Mouse (Mus musculus): Measurements from ENCODE around the gene Hmcn2. TPM values are rescaled to one million over a fixed set of nuclear protein-coding genes. Genes with fewer than 3 reads are reported as not detected.

Gene Hmcn2
- polyA plus RNA-seq, 1 experiment: 16.8 TPM

DNA sequence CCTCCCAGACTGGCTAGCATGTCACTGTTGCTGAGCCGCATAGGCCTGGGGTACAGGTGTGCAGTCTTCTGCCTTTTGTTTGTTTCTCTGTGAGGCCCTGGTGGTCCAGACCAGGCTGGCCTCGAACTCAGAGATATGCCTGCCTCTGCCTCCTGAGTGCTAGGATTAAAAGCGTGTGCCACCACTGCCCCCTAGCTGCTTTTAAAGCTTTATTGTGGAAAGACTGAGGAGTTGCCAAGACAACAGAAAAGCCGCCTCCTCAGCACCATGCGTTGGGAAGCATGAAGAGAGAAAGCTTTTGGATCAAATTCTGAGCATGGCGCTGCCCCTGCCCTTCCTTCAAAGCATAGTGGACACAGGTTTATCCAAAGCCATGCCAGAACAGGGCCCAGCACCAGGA, 194.6 kb downstream of the Hmcn2 start:
- DNase-seq: no peak
- no peaks in the 10 kb centered on the region for H3K4me1 ChIP-seq (ENCODE audit: control insufficient read depth, insufficient read depth, low read length)
- no peak overlapping the region for H3K4me3 ChIP-seq (replicated peaks; ENCODE audit: extremely low read depth, low read depth, low read length)
- TF ChIP-seq CTCF (IDR thresholded peaks at IDR 0.05; ENCODE audit: insufficient read depth, low read length): no peak
- TF ChIP-seq POLR2A (IDR thresholded peaks at IDR 0.05; ENCODE audit: borderline replicate concordance, extremely low read depth, low read depth, low read length): no peak
- WGBS: 92% methylated on average over 6 of the region's 6 CpGs

Other genes starting within 250 kb of the Hmcn2 start
- gene Fnbp1, start 172.4 kb upstream of the Hmcn2 start, polyA plus RNA-seq (2012; rRNA removed): 39.9 and 47.4 TPM in 2 replicates
- gene Gpr107, start 162.1 kb upstream of the Hmcn2 start, polyA plus RNA-seq (2012; rRNA removed): 20.8 and 24.4 TPM in 2 replicates
- 2.2 and 2.5 TPM in 2 replicates for gene Ncs1, start 68.6 kb upstream of the Hmcn2 start, polyA plus RNA-seq (2012; rRNA removed)
- gene Ass1, start 155.8 kb downstream of the Hmcn2 start, polyA plus RNA-seq (2012; rRNA removed): 14.3 and 18.2 TPM in 2 replicates

All from lung, adult 2 months (tissue).